Mouse (Mus musculus) embryo, embryonic 11.5 days (tissue): Measurements from ENCODE around the gene Gpr89.

Experiments used
- DNase-seq: peaks from one replicate; pipeline ENCODE4 v3.0.0-alpha.2; 2012; ENCODE audit warnings: low read depth, low spot score

Gene Gpr89

GRCm38 (mm10) chr3:96870270-96870669, 34.9 kb downstream of the Gpr89 start:
- no peak for DNase-seq

DNA sequence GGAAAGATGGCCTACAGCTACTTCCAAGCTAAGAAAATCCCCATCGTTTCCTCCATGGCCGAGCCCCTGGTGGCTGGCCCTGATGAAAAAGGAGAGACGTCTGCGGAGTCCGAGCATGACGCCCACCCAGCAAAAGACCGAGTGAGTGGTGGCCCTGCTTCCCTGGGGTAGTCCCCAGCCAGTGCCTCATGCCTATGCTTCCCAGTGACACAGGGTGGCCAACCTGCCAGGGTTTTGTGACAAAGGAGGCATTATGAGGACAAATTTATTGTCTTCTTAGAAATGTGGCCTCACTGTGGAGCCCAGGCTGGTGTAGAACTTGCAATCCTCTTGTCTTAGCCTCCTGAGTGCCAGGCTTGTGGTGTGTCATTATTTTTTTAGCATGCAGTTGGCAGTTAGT, 36.1 kb downstream of the Gpr89 start:
- no peak for DNase-seq

GRCm38 (mm10) chr3:96868566-96868965, 36.6 kb downstream of the Gpr89 start:
- DNase-seq: no peak

- no peak for DNase-seq
Observed at GRCm38 (mm10) chr3:96867863-96868262, 37.3 kb downstream of the Gpr89 start.

- DNase-seq: no peak
Observed at GRCm38 (mm10) chr3:96860498-96860897, 44.6 kb downstream of the Gpr89 start.

DNA sequence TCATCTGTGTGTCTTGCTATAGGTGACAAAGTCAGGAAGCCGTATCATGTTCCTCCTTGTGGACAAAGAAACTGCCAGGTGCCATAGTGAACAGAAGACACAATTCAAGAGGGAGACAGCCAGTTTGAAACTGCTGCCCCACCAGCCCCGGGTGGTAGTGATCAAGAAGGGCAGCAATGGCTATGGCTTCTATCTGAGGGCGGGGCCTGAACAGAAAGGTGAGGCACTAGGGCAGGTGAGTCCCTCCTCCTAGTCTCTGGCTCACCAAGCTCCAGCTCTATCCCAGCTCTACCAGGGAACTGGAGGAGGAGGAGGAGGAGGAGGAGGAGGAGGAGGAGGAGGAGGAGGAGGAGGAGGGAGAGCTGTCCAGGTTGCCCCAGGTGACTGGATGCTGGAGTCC, 49.3 kb downstream of the Gpr89 start:
- DNase-seq: no peak

DNA sequence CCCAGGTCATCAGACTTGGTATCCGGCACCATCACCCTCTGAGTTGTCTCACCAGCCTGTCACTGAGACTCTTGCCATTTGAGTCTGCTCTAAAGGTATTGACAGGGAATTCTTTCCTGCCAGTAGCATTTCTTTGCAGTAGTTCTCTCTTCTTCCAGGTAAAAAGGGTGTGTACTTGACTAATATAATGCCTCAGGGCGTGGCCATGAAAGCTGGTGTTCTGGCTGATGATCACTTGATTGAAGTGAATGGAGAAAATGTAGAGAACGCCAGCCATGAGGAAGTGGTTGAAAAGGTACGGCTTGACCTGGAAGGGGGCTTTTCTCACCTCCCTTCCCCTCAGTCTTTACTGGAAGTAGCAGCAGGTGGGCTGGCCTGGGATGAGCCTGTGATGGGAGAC, 50.8 kb downstream of the Gpr89 start:
- no peak for DNase-seq

DNA sequence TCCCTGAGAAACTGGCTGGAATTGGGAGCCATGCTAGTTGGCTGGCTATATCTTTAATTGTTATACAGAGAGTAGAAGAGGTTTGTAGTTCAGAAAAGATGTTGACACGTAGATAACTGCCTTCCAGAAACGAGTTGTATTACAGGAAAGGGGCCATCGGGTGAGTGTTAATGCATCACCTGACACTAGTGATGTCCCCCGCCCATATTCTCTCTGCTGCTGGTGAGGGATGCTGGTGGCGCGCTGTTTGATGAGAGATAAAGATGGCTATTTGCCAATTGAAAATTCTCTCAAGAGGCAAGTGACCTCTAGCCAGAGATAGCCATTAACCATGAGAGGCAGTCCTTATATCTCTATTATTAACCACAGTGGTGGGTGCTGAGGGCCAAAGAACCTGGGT, 52.6 kb downstream of the Gpr89 start:
- no peak for DNase-seq

DNA sequence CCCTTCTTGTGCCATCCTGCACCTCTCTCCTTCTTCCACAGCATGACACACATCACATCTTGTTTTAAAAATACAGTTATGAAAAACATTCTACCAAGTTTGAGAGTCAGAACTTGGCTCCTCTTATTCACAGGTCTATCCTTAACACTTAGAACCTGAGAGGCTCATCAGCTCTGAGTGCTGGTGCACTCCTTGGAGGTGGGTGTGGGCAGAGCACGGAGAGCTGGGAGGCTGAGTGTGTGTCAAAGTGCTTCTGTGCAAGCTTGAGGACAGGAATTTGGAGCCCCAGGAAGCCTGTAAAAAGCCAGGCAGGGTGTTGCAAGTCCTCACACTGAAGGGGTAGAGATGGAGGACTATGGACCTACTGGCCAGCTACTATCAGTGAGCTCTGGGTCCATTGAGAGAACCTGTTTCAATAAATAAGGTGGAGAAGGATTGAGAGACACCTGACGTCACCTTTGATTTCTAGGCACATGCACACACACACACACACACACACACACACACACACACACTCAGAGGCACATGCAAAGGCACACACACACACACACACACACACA, 55.9 kb downstream of the Gpr89 start:
- DNase-seq: no peak

DNA sequence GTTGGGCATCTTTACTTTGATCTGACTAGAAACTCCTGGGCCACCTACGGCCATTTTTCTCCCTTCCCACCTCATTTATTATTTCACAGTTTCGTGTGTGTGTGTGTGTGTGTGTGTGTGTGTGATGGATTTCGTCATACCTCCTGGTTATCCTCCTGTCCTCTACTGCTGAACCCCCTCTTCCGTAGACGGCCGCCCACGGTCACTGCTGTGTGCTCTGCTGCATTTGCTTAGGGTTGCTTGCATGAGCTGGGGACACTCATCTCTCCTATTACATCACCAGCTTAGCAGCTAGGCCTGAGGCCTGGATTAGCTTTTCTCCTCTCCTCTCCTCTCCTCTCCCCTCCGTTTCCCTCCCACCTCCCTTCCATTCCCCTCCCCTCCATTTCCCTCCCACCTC, 56.7 kb downstream of the Gpr89 start:
- no peak for DNase-seq

DNA sequence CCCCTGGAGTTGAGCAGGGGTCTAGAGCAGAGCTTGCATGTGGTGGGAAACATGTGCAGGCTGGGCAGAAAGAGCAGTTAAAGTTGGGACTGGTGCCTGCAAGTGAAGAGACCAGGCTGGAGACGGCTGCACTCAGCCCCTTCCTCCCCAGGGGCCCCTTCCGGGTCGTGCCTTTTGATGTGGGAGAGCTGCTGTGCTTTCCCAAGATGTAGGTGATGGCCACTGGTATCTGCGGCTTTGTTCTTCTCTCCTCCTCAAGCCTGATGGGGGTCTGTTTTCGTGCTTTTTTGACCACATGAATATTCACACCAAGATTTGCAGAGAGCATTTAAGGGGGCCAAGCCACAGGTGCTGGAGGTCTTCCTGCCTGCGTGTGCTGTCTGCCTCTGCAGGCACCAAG, 57.5 kb downstream of the Gpr89 start:
- no peak for DNase-seq

GRCm38 (mm10) chr3:96846985-96847384, 58.2 kb downstream of the Gpr89 start:
- DNase-seq: no peak

- no peak for DNase-seq
Observed at GRCm38 (mm10) chr3:96845806-96846205, 59.3 kb downstream of the Gpr89 start.

GRCm38 (mm10) chr3:96845191-96845590, 60.0 kb downstream of the Gpr89 start:
- no peak for DNase-seq

DNA sequence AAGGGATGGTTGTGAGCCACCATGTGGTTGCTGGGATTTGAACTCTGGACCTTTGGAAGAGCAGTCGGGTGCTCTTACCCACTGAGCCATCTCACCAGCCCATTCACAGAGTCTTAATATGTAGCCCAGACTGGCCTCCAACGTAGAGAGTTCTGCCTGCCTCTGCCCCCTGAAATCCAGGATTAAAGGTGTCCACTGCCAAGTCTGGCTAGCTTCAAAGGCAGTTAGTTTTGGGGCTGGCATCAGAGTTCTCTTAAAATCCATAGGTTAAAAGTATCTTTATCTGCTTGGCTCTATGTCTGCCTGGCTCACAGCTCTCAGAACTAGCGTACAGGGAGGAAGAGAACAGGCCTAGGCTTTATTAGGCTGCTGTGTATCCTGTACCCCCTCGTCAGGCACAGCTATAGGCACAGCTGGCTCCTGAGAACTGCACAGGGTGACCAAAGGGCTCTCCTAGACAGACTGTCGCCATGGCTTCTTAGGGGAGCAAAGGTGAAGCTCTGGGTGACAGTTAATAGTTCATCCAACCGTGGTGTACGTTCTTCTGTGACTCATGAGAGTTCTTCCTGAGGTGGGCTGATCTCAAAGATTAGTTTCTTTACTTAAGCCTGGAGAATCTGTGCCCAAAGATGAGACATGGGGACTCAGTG, 66.0 kb downstream of the Gpr89 start:
- no peak for DNase-seq

DNA sequence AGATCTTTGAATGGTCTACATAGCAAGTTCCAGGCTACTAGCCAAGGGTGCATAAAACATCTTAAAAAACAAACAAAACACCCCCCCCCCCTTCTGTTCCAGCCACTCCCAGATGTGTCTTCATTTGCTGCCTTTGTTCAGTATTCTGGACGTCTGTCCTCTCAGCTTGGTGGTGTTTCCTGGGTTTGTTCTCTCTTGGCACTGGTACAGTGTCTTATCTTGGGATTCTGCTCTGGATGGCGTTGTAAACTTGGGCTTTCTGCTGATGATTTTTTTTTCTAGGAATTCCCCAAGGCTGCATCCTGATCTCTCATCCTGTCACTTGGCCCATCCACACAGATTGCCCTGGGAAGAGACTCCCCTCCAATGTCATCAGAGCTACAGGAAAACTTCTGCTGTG, 68.7 kb downstream of the Gpr89 start:
- no peak for DNase-seq

DNA sequence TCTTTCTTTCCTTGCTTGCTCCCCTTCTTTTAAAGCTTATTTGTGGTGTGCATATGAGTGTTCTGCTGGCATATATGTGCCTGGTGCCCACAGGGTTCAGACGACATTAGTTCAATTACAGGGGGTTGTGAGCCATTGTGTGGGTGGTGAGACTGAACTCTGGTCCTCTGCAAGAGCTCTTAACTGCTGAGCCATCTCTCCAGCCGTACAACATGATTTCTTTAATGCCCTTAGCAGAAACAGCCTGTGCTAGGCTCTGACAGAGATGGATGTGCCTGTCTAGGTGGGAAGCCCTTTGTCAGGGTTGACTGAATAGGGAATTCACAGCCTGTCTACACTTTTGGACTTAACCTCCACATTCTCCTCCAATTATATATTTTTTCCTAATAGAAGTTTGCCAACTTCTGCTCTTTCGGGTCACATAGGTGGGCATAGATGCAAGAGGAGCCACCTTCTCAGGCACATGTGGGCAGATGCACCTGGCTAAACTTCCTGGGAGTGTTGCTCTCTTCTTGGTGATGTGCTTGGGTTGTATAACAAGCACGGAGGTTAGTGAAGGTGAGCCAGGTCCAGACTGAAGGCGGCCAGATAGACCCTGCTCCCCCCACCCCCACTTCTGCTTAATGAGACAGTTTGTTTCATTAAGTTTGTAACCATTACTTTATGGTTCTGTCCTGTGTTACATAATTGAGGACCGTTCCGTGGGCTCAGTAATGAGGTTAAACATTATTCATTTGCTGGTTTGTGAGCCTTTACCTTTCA, 70.4 kb downstream of the Gpr89 start:
- no peak for DNase-seq

DNA sequence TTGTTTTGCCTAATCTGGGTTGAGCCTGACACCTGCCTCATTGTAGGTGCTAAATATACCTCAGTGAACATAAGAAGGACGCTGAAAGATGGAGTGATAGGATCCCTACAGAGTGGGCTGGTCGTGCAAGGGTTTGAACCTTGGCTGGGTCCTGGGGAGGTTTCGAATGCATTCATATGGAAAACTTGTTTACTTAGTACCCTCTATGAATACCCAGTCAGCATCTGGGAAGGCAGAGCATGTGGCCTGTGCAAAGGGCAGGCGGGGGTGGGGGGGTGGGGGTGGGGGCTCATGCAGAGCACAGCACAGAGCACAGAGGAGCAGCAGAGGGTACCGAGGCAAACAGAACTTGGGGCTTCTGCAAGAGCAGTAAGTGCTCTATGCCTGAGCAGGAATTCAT, 72.2 kb downstream of the Gpr89 start:
- DNase-seq: no peak

- no peak for DNase-seq
Observed at GRCm38 (mm10) chr3:96829856-96830255, 75.3 kb downstream of the Gpr89 start.

- no peak for DNase-seq
Observed at GRCm38 (mm10) chr3:96828984-96829383, 76.2 kb downstream of the Gpr89 start, which contains the start of the genes Pdzk1 and Cd160. TSS of gene Pdzk1 (plus strand) at chr3:96829284. TSS of gene Cd160 (minus strand) at chr3:96829351.

- no peak for DNase-seq
Observed at GRCm38 (mm10) chr3:96828308-96828864, 76.8 kb downstream of the Gpr89 start.

DNA sequence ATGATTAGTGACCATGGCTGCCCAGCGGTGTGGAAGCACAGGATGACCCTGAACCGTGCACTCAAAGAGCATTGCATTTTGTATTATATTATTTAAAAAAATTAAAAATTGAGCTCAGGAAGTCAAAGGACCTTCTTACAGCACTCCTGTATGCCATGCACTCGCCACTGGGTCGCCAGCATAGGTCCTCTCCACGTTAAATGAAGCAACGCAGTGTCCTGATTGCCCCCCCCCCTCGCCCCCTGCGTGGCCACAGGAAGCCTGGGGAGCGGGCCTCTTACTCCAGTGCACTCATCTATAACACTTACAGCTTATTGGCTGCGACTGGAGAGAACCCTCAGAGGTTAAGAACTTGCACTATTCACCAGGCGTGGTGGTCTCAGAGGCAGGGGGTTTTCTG, 79.9 kb downstream of the Gpr89 start:
- no peak for DNase-seq

DNA sequence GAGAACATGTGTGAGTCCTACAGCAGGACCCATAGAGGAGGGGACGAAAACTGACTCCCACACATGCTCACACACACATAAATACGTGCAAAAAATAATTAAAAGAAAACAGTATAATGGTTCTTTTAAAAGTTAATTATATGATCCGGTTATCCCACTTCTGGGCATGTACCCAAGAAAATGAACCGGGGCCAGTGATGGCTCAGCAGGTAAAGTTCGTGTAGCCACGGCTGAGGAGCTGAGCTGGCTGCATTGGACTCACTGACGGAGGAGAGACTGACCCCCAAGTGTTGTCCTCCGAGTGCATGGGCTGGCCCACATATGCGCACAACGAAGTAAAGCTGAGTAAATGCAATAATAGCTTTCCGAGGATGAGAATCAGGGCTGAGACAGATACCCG, 80.5 kb downstream of the Gpr89 start:
- DNase-seq: no peak
